Mouse (Mus musculus): Measurements from ENCODE around the gene Krt71. TPM values are rescaled to one million over a fixed set of nuclear protein-coding genes. Genes with fewer than 3 reads are reported as not detected.

Krt71 gene
- polyA plus RNA-seq, 1 experiment from 2014 or later = not detected

GRCm38 (mm10) chr15:101724686-101725085 lies 18.2 kb downstream of the Krt71 start:
- no peaks in the 10 kb centered on the region for H3K4me1 ChIP-seq (ENCODE audit: control insufficient read depth, insufficient read depth, low read length)
- H3K9ac ChIP-seq (ENCODE audit: low read length) = no peak overlapping the region
- DNase-seq (ENCODE audit: low spot score) = no peak
- no peak for ATAC-seq (ENCODE audit: insufficient number of reproducible peaks, low FRiP score, low TSS enrichment, low read depth)
- no peak overlapping the region for H3K4me2 ChIP-seq (ENCODE audit: low read depth, severe bottlenecking)
- H3K4me3 ChIP-seq (ENCODE audit: low read depth, low read length) = no peak overlapping the region
- H3K9me3 ChIP-seq (ENCODE audit: control insufficient read depth, low read length) = no peaks in the 10 kb centered on the region
- no peak overlapping the region for H3K27ac ChIP-seq (replicated peaks; ENCODE audit: low read depth, low read length)
- no peaks in the 10 kb centered on the region for H3K27me3 ChIP-seq (ENCODE audit: control insufficient read depth, insufficient read depth, low read length)
- 45% methylated on average over 5 of the region's 5 CpGs for WGBS
- H3K36me3 ChIP-seq (ENCODE audit: control insufficient read depth, insufficient read depth, low read length) = no peaks in the 10 kb centered on the region

- Histone ChIP-seq H3K36me3 (ENCODE audit: control insufficient read depth, insufficient read depth, low read length) (no peaks in the 10 kb centered on the region), H3K4me2 (ENCODE audit: low read depth, severe bottlenecking) (no peak overlapping the region), H3K9me3 (ENCODE audit: control insufficient read depth, low read length) (no peaks in the 10 kb centered on the region), H3K9ac (ENCODE audit: low read length) (no peak overlapping the region), H3K27me3 (ENCODE audit: control insufficient read depth, insufficient read depth, low read length) (no peaks in the 10 kb centered on the region), H3K4me3 (ENCODE audit: low read depth, low read length) (no peak overlapping the region), H3K4me1 (ENCODE audit: control insufficient read depth, insufficient read depth, low read length) (no peaks in the 10 kb centered on the region), H3K27ac (replicated peaks; ENCODE audit: low read depth, low read length) (no peak overlapping the region)
- WGBS = 78% methylated on average over 3 of the region's 3 CpGs
- DNase-seq (ENCODE audit: low spot score) (no peak), ATAC-seq (ENCODE audit: insufficient number of reproducible peaks, low FRiP score, low TSS enrichment, low read depth) (no peak)
Observed at GRCm38 (mm10) chr15:101715831-101716230, 27.1 kb downstream of the Krt71 start.

- Histone ChIP-seq H3K4me1 (ENCODE audit: control insufficient read depth, insufficient read depth, low read length) (no peaks in the 10 kb centered on the region), H3K27ac (replicated peaks; ENCODE audit: low read depth, low read length) (no peak overlapping the region), H3K9ac (ENCODE audit: low read length) (no peak overlapping the region), H3K4me2 (ENCODE audit: low read depth, severe bottlenecking) (no peak overlapping the region), H3K9me3 (ENCODE audit: control insufficient read depth, low read length) (no peaks in the 10 kb centered on the region), H3K36me3 (ENCODE audit: control insufficient read depth, insufficient read depth, low read length) (no peaks in the 10 kb centered on the region), H3K4me3 (ENCODE audit: low read depth, low read length) (no peak overlapping the region), H3K27me3 (ENCODE audit: control insufficient read depth, insufficient read depth, low read length) (no peaks in the 10 kb centered on the region)
- no peak for ATAC-seq (ENCODE audit: insufficient number of reproducible peaks, low FRiP score, low TSS enrichment, low read depth)
- no peak for DNase-seq (ENCODE audit: low spot score)
- WGBS = 73% methylated on average over 5 of the region's 5 CpGs
Observed at GRCm38 (mm10) chr15:101714356-101714755, 28.6 kb downstream of the Krt71 start.

- Histone ChIP-seq H3K9ac (ENCODE audit: low read length) (no peak overlapping the region), H3K27me3 (ENCODE audit: control insufficient read depth, insufficient read depth, low read length) (no peaks in the 10 kb centered on the region), H3K4me1 (ENCODE audit: control insufficient read depth, insufficient read depth, low read length) (no peaks in the 10 kb centered on the region), H3K4me3 (ENCODE audit: low read depth, low read length) (no peak overlapping the region), H3K36me3 (ENCODE audit: control insufficient read depth, insufficient read depth, low read length) (no peaks in the 10 kb centered on the region), H3K9me3 (ENCODE audit: control insufficient read depth, low read length) (no peaks in the 10 kb centered on the region), H3K27ac (replicated peaks; ENCODE audit: low read depth, low read length) (no peak overlapping the region), H3K4me2 (ENCODE audit: low read depth, severe bottlenecking) (no peak overlapping the region)
- DNase-seq (ENCODE audit: low spot score) (no peak), ATAC-seq (ENCODE audit: insufficient number of reproducible peaks, low FRiP score, low TSS enrichment, low read depth) (no peak)
- 76% methylated on average over 8 of the region's 8 CpGs for WGBS
Observed at GRCm38 (mm10) chr15:101713731-101714130, 29.2 kb downstream of the Krt71 start.

GRCm38 (mm10) chr15:101712720-101713119 lies 30.2 kb downstream of the Krt71 start, which contains the start of gene Krt5:
TSS of gene Krt5 (minus strand) at chr15:101712898.
- H3K27ac ChIP-seq (replicated peaks; ENCODE audit: low read depth, low read length) = no peak within 1 kb of the TSS
- H3K4me3 ChIP-seq (ENCODE audit: low read depth, low read length) = no peak within 1 kb of the TSS
- DNase-seq (ENCODE audit: low spot score) (no peak), ATAC-seq (ENCODE audit: insufficient number of reproducible peaks, low FRiP score, low TSS enrichment, low read depth) (no peak)
- 51% methylated on average over 13 of the region's 13 CpGs for WGBS
- H3K4me1 ChIP-seq (ENCODE audit: control insufficient read depth, insufficient read depth, low read length) = no peaks in the 10 kb centered on the region
- no peaks in the 10 kb centered on the region for H3K27me3 ChIP-seq (ENCODE audit: control insufficient read depth, insufficient read depth, low read length)
- H3K4me2 ChIP-seq (ENCODE audit: low read depth, severe bottlenecking) = no peak within 1 kb of the TSS
- H3K36me3 ChIP-seq (ENCODE audit: control insufficient read depth, insufficient read depth, low read length) = no peaks in the 10 kb centered on the region
- H3K9me3 ChIP-seq (ENCODE audit: control insufficient read depth, low read length) = no peaks in the 10 kb centered on the region
- 0 out of 2 replicates have a peak within 1 kb of the TSS, but pooled peaks have one; percentile 1 for H3K9ac ChIP-seq (ENCODE audit: low read length)

GRCm38 (mm10) chr15:101708683-101709082 lies 34.2 kb downstream of the Krt71 start:
- ATAC-seq (ENCODE audit: insufficient number of reproducible peaks, low FRiP score, low TSS enrichment, low read depth) = no peak
- Histone ChIP-seq H3K27me3 (ENCODE audit: control insufficient read depth, insufficient read depth, low read length) (no peaks in the 10 kb centered on the region), H3K27ac (replicated peaks; ENCODE audit: low read depth, low read length) (no peak overlapping the region), H3K4me3 (ENCODE audit: low read depth, low read length) (no peak overlapping the region), H3K4me1 (ENCODE audit: control insufficient read depth, insufficient read depth, low read length) (no peaks in the 10 kb centered on the region), H3K9me3 (ENCODE audit: control insufficient read depth, low read length) (no peaks in the 10 kb centered on the region), H3K36me3 (ENCODE audit: control insufficient read depth, insufficient read depth, low read length) (no peaks in the 10 kb centered on the region), H3K4me2 (ENCODE audit: low read depth, severe bottlenecking) (no peak overlapping the region), H3K9ac (ENCODE audit: low read length) (no peak overlapping the region)
- no peak for DNase-seq (ENCODE audit: low spot score)
- 68% methylated on average over 11 of the region's 11 CpGs for WGBS

GRCm38 (mm10) chr15:101707454-101707853 lies 35.5 kb downstream of the Krt71 start:
- WGBS = 88% methylated on average over 9 of the region's 9 CpGs
- Histone ChIP-seq H3K4me1 (ENCODE audit: control insufficient read depth, insufficient read depth, low read length) (no peaks in the 10 kb centered on the region), H3K36me3 (ENCODE audit: control insufficient read depth, insufficient read depth, low read length) (no peaks in the 10 kb centered on the region), H3K4me3 (ENCODE audit: low read depth, low read length) (no peak overlapping the region), H3K27ac (replicated peaks; ENCODE audit: low read depth, low read length) (no peak overlapping the region), H3K9ac (ENCODE audit: low read length) (no peak overlapping the region), H3K9me3 (ENCODE audit: control insufficient read depth, low read length) (no peaks in the 10 kb centered on the region), H3K4me2 (ENCODE audit: low read depth, severe bottlenecking) (no peak overlapping the region), H3K27me3 (ENCODE audit: control insufficient read depth, insufficient read depth, low read length) (no peaks in the 10 kb centered on the region)
- ATAC-seq (ENCODE audit: insufficient number of reproducible peaks, low FRiP score, low TSS enrichment, low read depth) = no peak
- DNase-seq (ENCODE audit: low spot score) = no peak

GRCm38 (mm10) chr15:101704066-101704465 lies 38.8 kb downstream of the Krt71 start:
- Histone ChIP-seq H3K4me2 (ENCODE audit: low read depth, severe bottlenecking) (no peak overlapping the region), H3K36me3 (ENCODE audit: control insufficient read depth, insufficient read depth, low read length) (no peaks in the 10 kb centered on the region), H3K27me3 (ENCODE audit: control insufficient read depth, insufficient read depth, low read length) (no peaks in the 10 kb centered on the region), H3K4me3 (ENCODE audit: low read depth, low read length) (no peak overlapping the region), H3K27ac (replicated peaks; ENCODE audit: low read depth, low read length) (no peak overlapping the region), H3K9me3 (ENCODE audit: control insufficient read depth, low read length) (no peaks in the 10 kb centered on the region), H3K9ac (ENCODE audit: low read length) (no peak overlapping the region), H3K4me1 (ENCODE audit: control insufficient read depth, insufficient read depth, low read length) (no peaks in the 10 kb centered on the region)
- WGBS = 68% methylated on average over 4 of the region's 4 CpGs
- DNase-seq (ENCODE audit: low spot score) = no peak
- ATAC-seq (ENCODE audit: insufficient number of reproducible peaks, low FRiP score, low TSS enrichment, low read depth) = no peak

GRCm38 (mm10) chr15:101702380-101702779 lies 40.5 kb downstream of the Krt71 start:
- Histone ChIP-seq H3K4me1 (ENCODE audit: control insufficient read depth, insufficient read depth, low read length) (no peaks in the 10 kb centered on the region), H3K27me3 (ENCODE audit: control insufficient read depth, insufficient read depth, low read length) (no peaks in the 10 kb centered on the region), H3K9me3 (ENCODE audit: control insufficient read depth, low read length) (no peaks in the 10 kb centered on the region), H3K36me3 (ENCODE audit: control insufficient read depth, insufficient read depth, low read length) (no peaks in the 10 kb centered on the region), H3K27ac (replicated peaks; ENCODE audit: low read depth, low read length) (no peak overlapping the region), H3K4me3 (ENCODE audit: low read depth, low read length) (no peak overlapping the region), H3K9ac (ENCODE audit: low read length) (no peak overlapping the region), H3K4me2 (ENCODE audit: low read depth, severe bottlenecking) (no peak overlapping the region)
- ATAC-seq (ENCODE audit: insufficient number of reproducible peaks, low FRiP score, low TSS enrichment, low read depth) = no peak
- no peak for DNase-seq (ENCODE audit: low spot score)
- 49% methylated on average over 2 of the region's 2 CpGs for WGBS
